Mouse (Mus musculus): ENCODE measurements around the gene Lsm11.

- no peak for TF ChIP-seq GATA1 (IDR thresholded peaks at IDR 0.05; ENCODE audit: low read length)
- no peak for TF ChIP-seq TAL1 (IDR thresholded peaks at IDR 0.05; ENCODE audit: low read length)
These were observed 54.3 kb downstream of the Lsm11 start for GRCm38 (mm10) chr11:45890423-45890822.

Data from erythroblast, embryonic 14.5 days (primary cell).